Mouse (Mus musculus) megakaryocyte, embryonic 14.5 days (primary cell): ENCODE results near the gene Bcl2l13. TPM values are rescaled to one million over a fixed set of nuclear protein-coding genes. Genes with fewer than 3 reads are reported as not detected.

ENCODE experiments used
- H3K27me3 ChIP-seq: replicated peaks from 2 replicates; pipeline ENCODE3; 2012; ENCODE audit warnings: inconsistent platforms
- H3K36me3 ChIP-seq: replicated peaks from 2 replicates; pipeline ENCODE3; 2012; ENCODE audit warnings: low read length, inconsistent platforms, mixed read lengths
- H3K4me1 ChIP-seq: 2 replicates; pipeline ENCODE4 v1.6.1; 2012; ENCODE audit warnings: inconsistent platforms
- H3K4me3 ChIP-seq: replicated peaks from 2 replicates; pipeline ENCODE3; 2012; ENCODE audit warnings: moderate library complexity, mild to moderate bottlenecking, inconsistent platforms
- H3K9me3 ChIP-seq: 2 replicates; pipeline ENCODE4 v1.6.1; 2012; ENCODE audit warnings: inconsistent platforms
- FLI1 ChIP-seq: IDR thresholded peaks from 2 replicates; pipeline ENCODE4 v1.6.1; 2012; ENCODE audit warnings: low read length, inconsistent platforms, mixed read lengths
- GATA1 ChIP-seq: IDR thresholded peaks from 3 replicates; pipeline ENCODE4 v1.6.1; 2012; ENCODE audit warnings: mixed read lengths, low read length, inconsistent platforms, borderline replicate concordance
- polyA plus RNA-seq: library from polyadenylated mRNA; stranded (reverse); fragments of >175 nt; gene quantifications from 2 replicates; pipeline ENCODE4 v1.2.3, GENCODE M21; 2012; ENCODE audit warnings: low replicate concordance; ENCODE audit not compliant: insufficient read depth

The Bcl2l13 gene
- 15.8 and 34.6 TPM in 2 replicates for polyA plus RNA-seq

GRCm38 (mm10) chr6:120835474-120836374 is at the start of gene Bcl2l13:
TSS of gene Bcl2l13 (plus strand) at chr6:120836212.
- TF ChIP-seq FLI1 (peak; percentile 48; the same call in 1 of the 2 replicates), GATA1 (0 out of 3 replicates have a peak, but pooled peaks have one; percentile 19)
- H3K4me1 ChIP-seq = peaks cover 56% of the 10 kb centered on the region
- peak within 1 kb of the TSS; percentile 98 for H3K4me3 ChIP-seq
- H3K36me3 ChIP-seq = peaks cover 18% of the 10 kb centered on the region
- no peaks in the 10 kb centered on the region for H3K9me3 ChIP-seq
- no peaks in the 10 kb centered on the region for H3K27me3 ChIP-seq

DNA sequence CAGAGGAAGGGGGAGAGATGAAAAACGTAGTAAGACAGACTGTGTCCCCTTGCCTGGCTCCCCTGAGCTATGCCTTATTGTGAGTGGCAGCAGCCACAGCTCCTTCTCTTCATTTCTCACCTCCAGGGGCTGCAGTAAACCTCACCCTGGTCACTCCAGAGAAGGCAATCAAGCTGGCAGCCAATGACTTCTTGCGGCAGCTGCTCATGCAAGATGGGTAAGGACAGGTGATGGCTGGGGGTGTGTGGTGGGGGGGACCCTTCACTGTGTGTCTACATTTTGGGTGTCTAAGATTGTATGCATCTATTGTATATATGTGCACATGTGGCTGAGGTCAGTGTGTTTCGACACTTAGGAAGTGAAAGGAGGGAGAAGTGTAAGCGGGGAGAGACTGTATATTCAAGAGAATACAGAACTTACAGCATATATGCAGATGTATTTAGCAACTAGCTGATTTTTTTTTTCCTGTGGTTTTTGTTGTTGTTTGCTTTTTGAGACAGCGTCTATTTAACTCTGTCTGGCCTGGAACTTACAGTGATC is 47.9 kb upstream of the Bcl2l13 start:
- TF ChIP-seq FLI1 = no peak
- no peak for TF ChIP-seq GATA1
- Histone ChIP-seq H3K4me3 (no peak overlapping the region), H3K36me3 (peaks cover 70% of the 10 kb centered on the region), H3K9me3 (no peaks in the 10 kb centered on the region), H3K27me3 (no peaks in the 10 kb centered on the region), H3K4me1 (peaks cover 72% of the 10 kb centered on the region)

DNA sequence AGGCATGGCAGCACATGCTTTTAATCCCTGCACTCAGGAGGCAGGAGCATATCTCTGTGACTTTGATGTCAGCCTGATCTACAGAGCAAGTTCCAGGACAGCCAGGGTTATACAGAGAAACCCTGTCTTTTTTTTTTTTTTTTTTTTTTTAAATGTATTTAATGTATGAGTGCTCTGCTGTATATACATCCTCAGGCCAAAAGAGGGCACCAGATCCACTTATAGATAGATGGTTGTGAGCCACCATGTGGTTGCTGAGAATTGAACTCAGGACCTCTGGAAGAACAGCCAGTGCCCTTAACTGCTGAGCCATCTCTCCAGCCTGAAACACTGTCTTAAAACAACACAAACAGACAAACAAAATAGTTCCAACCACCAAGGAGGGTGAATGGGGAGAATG is 47.1 kb upstream of the Bcl2l13 start:
- Histone ChIP-seq H3K27me3 (no peaks in the 10 kb centered on the region), H3K36me3 (peaks cover 75% of the 10 kb centered on the region), H3K9me3 (no peaks in the 10 kb centered on the region), H3K4me1 (peaks cover 75% of the 10 kb centered on the region), H3K4me3 (no peak overlapping the region)
- TF ChIP-seq FLI1 (no peak), GATA1 (no peak)

GRCm38 (mm10) chr6:120790153-120790552 is 45.9 kb upstream of the Bcl2l13 start:
- Histone ChIP-seq H3K4me3 (no peak overlapping the region), H3K9me3 (no peaks in the 10 kb centered on the region), H3K4me1 (peaks cover 77% of the 10 kb centered on the region), H3K27me3 (no peaks in the 10 kb centered on the region), H3K36me3 (peaks cover 83% of the 10 kb centered on the region)
- TF ChIP-seq GATA1 (no peak), FLI1 (no peak)

- Histone ChIP-seq H3K36me3 (peaks cover 83% of the 10 kb centered on the region), H3K9me3 (no peaks in the 10 kb centered on the region), H3K4me3 (no peak overlapping the region), H3K27me3 (no peaks in the 10 kb centered on the region), H3K4me1 (peaks cover 77% of the 10 kb centered on the region)
- TF ChIP-seq GATA1 (no peak), FLI1 (no peak)
Measured at GRCm38 (mm10) chr6:120790717-120791116, 45.3 kb upstream of the Bcl2l13 start.

GRCm38 (mm10) chr6:120792947-120793346 is 43.1 kb upstream of the Bcl2l13 start:
- Histone ChIP-seq H3K36me3 (peaks cover 92% of the 10 kb centered on the region), H3K9me3 (no peaks in the 10 kb centered on the region), H3K27me3 (no peaks in the 10 kb centered on the region), H3K4me1 (peaks cover 90% of the 10 kb centered on the region), H3K4me3 (no peak overlapping the region)
- no peak for TF ChIP-seq FLI1
- TF ChIP-seq GATA1 = no peak

DNA sequence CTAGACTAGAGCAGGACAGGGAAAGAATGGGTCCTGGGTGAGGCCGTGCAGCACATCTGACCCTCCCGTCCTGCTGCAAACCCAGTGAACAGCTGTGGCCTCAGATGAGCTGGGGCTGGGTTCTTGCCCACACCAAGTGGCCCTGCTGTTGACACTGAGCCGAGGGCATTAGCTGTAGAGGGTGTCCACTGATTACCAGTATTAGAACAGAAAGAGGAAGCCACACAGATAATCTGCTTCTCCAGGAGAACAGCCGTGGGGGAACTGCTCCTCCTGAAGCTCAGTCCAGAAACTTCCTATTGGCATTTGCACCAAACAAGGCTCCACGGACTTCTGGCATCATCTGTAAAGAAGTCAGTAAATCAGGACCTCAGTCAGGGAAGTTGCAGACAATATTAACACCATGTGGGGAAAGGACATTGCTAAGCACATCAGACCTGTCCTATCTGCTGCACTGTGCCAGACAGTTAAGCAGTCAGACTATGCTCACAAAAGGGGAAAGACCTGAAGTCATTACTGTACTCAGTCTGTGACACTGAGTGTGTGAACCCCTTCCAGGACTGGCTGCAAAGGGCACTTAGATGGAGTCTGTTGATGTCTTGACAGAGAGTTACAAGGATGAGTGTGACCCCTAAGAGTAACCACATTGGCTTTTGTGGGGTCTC is 40.5 kb upstream of the Bcl2l13 start:
- Histone ChIP-seq H3K36me3 (peaks cover 98% of the 10 kb centered on the region), H3K27me3 (no peaks in the 10 kb centered on the region), H3K4me1 (peaks cover 98% of the 10 kb centered on the region), H3K9me3 (no peaks in the 10 kb centered on the region), H3K4me3 (peak overlapping the region; percentile 85)
- TF ChIP-seq FLI1 (no peak), GATA1 (no peak)

- Histone ChIP-seq H3K4me1 (peaks cover 92% of the 10 kb centered on the region), H3K36me3 (peaks cover 99% of the 10 kb centered on the region), H3K4me3 (peak overlapping the region; percentile 21), H3K9me3 (no peaks in the 10 kb centered on the region), H3K27me3 (no peaks in the 10 kb centered on the region)
- no peak for TF ChIP-seq GATA1
- no peak for TF ChIP-seq FLI1
Measured at GRCm38 (mm10) chr6:120796111-120796510, 39.9 kb upstream of the Bcl2l13 start.

DNA sequence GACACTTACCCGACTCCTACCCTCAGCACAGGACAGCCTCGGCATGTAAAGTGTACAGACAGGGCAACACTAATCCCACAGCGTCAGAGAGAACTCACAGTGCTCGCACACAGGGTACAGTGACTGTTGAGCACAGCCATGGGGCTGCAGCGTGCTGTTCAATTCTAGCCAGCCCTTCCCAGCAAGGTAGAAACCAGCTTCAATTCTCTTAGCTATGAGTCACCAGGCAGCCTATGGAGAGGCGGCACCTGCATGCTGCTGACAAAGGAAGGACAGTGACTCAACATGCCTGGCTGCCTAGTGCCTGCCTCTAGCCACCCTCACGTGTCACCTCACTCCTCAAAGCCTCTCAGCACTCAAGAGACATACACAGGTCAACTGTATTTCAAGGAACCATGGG is 38.0 kb upstream of the Bcl2l13 start:
- Histone ChIP-seq H3K36me3 (peaks cover 99% of the 10 kb centered on the region), H3K9me3 (no peaks in the 10 kb centered on the region), H3K4me1 (peaks cover 74% of the 10 kb centered on the region), H3K4me3 (peak overlapping the region; percentile 35), H3K27me3 (no peaks in the 10 kb centered on the region)
- no peak for TF ChIP-seq GATA1
- TF ChIP-seq FLI1 = no peak
